Mouse (Mus musculus) macrophage (primary cell): ENCODE results near the gene 2810408A11Rik. TPM values are rescaled to one million over a fixed set of nuclear protein-coding genes. Genes with fewer than 3 reads are reported as not detected.

ENCODE experiments used
- H3K27ac ChIP-seq: fragments of 350-480 bp; formaldehyde crosslinking; 2 replicates; pipeline ENCODE4 v1.9.0; 2021
- H3K36me3 ChIP-seq: fragments of 350-480 bp; formaldehyde crosslinking; 2 replicates; pipeline ENCODE4 v1.9.0; 2021; ENCODE audit errors: inconsistent target
- H3K4me3 ChIP-seq: fragments of 350-480 bp; formaldehyde crosslinking; 2 replicates; pipeline ENCODE4 v1.9.0; 2021; ENCODE audit errors: inconsistent target
- H3K79me2 ChIP-seq: fragments of 350-480 bp; formaldehyde crosslinking; 2 replicates; pipeline ENCODE4 v1.9.0; 2021; ENCODE audit errors: inconsistent target
- WGBS: methylation state at CpG from one replicate; pipeline ENCODE4 v1.1.7; 2026; ENCODE audit warnings: inconsistent platforms; ENCODE audit not compliant: missing documents; 5-methylcytosine and 5-hydroxymethylcytosine counted together
- polyA plus RNA-seq: library from polyadenylated mRNA; stranded (reverse); fragments of 250-400 nt; gene quantifications from 3 replicates; pipeline ENCODE4 v1.2.4, GENCODE M21; 2018; ENCODE audit warnings: inconsistent platforms

The 2810408A11Rik gene
- polyA plus RNA-seq, 1 experiment from 2014 or later, result not detected

DNA sequence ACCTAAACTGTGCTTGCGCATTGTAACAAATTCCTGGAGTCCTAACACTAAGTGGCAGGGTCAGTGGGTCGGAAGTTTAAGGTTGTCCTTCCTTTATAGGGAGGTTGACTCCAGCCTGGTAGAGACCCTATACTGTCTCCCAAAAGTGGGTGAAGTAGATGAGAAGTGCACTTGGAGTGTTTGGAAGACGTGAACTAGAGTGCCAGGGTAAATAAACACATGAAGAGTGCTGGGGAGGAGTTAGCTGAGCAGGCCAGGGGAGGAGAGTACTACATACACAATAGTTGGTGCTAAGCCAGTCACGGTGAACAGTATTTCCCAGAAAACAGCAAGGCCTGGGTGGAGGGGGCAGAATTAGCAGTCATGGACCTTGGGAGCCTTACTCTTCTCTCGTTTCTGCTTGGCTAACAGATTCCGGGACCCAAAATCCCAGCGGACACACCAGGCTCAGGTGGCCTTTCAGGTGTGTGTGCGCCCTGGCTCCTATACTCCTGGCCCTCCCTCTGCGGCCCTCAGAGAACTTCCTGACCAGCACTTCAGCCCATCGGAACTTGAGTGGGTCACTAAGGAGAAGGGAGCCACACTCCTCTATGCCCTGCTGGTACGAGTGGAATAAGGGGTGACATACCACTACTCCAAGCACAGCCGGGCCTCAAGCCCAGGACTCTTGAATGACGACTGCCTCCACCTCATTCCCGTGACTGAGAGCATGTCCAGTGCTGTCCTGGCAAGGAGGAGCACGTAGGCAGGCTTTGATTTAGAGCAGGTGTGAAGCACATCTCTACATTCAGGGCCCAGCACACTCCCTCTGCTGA lies 12.1 kb upstream of the 2810408A11Rik start:
- H3K27ac ChIP-seq, result peak overlapping the region; percentile 45
- peaks cover 38% of the 10 kb centered on the region for H3K79me2 ChIP-seq
- 85% methylated on average over 15 of the region's 15 CpGs for WGBS
- H3K36me3 ChIP-seq, result peaks cover 68% of the 10 kb centered on the region
- H3K4me3 ChIP-seq, result peak overlapping the region; percentile 54

- 96% methylated on average over 6 of the region's 6 CpGs for WGBS
- Histone ChIP-seq H3K79me2 (peaks cover 26% of the 10 kb centered on the region), H3K27ac (no peak overlapping the region), H3K36me3 (peaks cover 70% of the 10 kb centered on the region), H3K4me3 (no peak overlapping the region)
Measured at GRCm38 (mm10) chr11:69911701-69912100, 10.9 kb upstream of the 2810408A11Rik start.

- no peak overlapping the region for H3K27ac ChIP-seq
- H3K36me3 ChIP-seq, result peaks cover 70% of the 10 kb centered on the region
- 94% methylated on average over 17 of the region's 17 CpGs for WGBS
- peaks cover 18% of the 10 kb centered on the region for H3K79me2 ChIP-seq
- no peak overlapping the region for H3K4me3 ChIP-seq
Measured at GRCm38 (mm10) chr11:69910781-69911560, 10.2 kb upstream of the 2810408A11Rik start.

GRCm38 (mm10) chr11:69910177-69910576 lies 9.4 kb upstream of the 2810408A11Rik start:
- H3K79me2 ChIP-seq, result peaks cover 10% of the 10 kb centered on the region
- H3K27ac ChIP-seq, result no peak overlapping the region
- 89% methylated on average over 8 of the region's 8 CpGs for WGBS
- H3K36me3 ChIP-seq, result peaks cover 72% of the 10 kb centered on the region
- H3K4me3 ChIP-seq, result no peak overlapping the region

DNA sequence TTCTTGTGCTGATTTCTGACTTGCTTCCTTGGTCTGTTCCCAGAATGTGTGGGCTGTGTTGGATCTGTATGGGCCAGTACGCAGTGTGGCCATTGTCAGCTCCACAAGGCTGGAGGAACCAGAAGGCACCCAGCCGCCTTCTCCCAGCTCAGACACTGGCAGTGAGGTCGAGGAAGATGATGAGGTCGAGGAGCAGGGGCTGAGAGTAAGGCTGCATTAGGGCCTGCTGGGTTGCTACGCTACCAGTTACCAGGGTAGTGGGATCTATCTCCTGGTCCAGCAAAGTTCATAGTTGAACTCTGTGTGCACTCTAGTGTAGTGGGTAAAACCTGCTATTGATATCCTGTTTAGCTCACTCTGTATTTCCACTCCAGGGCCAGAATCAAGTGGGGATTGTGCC lies 8.4 kb upstream of the 2810408A11Rik start:
- H3K4me3 ChIP-seq, result no peak overlapping the region
- no peak overlapping the region for H3K27ac ChIP-seq
- H3K79me2 ChIP-seq, result peaks cover under 1% of the 10 kb centered on the region; the same call in 1 of the 2 replicates
- WGBS, result 97% methylated on average over 5 of the region's 5 CpGs
- H3K36me3 ChIP-seq, result peaks cover 82% of the 10 kb centered on the region

DNA sequence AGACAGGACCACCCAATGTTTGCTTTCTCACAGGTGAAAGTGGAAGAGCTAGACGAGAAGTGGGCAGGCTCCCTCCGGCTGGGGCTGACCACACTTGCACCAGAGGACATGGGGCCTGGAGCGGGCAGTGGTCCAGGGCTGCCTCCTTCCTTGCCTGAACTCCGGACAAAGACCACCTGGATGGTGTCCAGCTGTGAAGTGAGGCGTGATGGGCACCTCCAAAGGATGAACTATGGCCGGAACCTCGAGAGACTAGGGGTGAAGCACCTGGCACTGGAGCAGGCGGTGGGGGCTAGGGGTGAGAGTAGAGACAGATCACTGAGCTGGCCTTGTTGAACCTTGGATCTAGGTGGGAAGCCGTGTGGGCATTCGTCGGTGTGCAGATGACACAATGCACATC lies 7.9 kb upstream of the 2810408A11Rik start:
- peaks cover 87% of the 10 kb centered on the region for H3K36me3 ChIP-seq
- no peak overlapping the region for H3K4me3 ChIP-seq
- H3K79me2 ChIP-seq, result no peaks in the 10 kb centered on the region
- WGBS, result 94% methylated on average over 11 of the region's 11 CpGs
- H3K27ac ChIP-seq, result no peak overlapping the region

DNA sequence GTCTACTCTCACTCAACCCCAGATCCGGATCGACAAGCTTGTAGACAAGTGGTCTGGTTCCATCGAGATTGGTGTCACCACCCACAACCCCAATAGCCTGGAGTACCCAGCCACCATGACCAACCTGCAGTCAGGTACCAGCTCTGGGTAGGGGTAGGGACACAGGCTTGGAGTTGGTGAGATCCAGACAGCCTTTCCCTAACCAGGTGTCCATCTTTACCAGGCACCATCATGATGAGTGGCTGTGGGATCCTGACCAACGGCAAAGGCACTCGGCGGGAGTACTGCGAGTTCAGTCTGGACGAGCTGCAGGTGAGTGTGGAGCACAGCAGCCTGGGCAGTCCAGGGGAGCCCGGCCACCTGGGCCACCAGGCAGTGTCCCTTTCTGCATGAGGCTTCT lies 3.5 kb upstream of the 2810408A11Rik start:
- Histone ChIP-seq H3K36me3 (peaks cover 57% of the 10 kb centered on the region), H3K4me3 (no peak overlapping the region), H3K79me2 (no peaks in the 10 kb centered on the region; the same call in 1 of the 2 replicates), H3K27ac (no peak overlapping the region)
- 92% methylated on average over 9 of the region's 9 CpGs for WGBS

DNA sequence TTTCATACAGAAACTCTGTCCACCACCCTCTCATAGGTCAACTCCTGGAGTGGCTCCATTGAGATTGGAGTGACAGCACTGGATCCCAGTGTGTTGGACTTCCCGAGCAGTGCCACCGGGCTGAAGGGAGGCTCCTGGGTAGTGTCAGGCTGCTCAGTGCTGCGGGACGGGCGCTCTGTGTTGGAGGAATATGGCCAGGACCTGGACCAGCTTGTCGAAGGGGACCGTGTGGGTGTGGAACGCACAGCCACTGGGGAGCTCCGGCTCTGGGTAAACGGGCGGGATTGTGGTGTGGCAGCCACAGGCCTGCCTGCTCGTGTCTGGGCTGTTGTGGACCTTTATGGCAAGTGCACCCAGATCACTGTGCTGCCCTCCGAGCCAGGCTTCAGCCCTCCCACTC lies 2.2 kb upstream of the 2810408A11Rik start:
- Histone ChIP-seq H3K36me3 (peaks cover 44% of the 10 kb centered on the region), H3K27ac (no peak overlapping the region), H3K79me2 (no peaks in the 10 kb centered on the region; the same call in 1 of the 2 replicates), H3K4me3 (peak overlapping the region; percentile 57; the same call in 1 of the 2 replicates)
- 98% methylated on average over 9 of the region's 13 CpGs for WGBS

DNA sequence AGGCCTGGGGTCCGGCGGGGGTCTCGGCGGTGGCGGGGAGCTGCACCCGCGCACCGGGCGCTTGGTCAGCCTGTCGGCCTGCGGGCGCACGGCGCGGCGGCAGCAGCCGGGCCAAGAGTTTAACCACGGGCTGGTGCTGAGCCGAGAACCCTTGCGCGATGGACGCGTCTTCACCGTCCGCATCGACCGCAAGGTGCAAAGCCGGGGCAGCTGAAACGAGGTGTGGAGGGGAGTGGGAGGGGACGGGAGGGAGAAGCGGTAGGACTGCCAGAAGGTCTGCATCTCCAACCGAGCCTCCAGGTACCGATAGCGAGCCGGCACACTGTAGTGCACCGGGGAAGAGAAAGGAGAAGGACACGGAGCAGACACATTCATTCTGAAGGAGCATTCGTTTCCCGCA lies 1.2 kb upstream of the 2810408A11Rik start:
- H3K4me3 ChIP-seq, result peak overlapping the region; percentile 57
- H3K79me2 ChIP-seq, result no peaks in the 10 kb centered on the region; the same call in 1 of the 2 replicates
- 2% methylated on average over 38 of the region's 39 CpGs for WGBS
- H3K36me3 ChIP-seq, result peaks cover 34% of the 10 kb centered on the region
- H3K27ac ChIP-seq, result no peak overlapping the region

DNA sequence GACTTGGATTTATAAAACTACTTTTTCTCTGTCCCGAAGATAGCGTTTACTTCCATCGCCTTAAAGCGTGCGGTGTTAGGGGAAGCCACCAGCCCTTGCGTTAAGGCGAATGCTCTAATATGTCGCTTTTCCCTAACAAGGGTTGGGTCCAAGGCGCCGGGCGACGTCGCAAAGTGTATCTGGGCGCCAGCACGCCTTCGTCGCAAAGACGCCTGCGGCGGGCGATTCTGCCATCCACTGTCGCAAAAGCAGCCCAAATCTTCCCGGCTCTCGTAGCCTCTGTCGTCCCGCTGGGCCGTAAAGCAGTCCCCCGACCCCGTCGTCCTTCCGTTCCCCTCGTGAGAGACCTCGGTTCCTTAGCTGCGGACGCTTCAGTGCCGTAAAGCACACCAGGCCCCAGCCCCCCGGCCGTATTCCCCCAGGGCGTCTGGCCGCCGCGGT lies 639 bp upstream of the 2810408A11Rik start:
- peak overlapping the region; percentile 69 for H3K4me3 ChIP-seq
- H3K36me3 ChIP-seq, result peaks cover 28% of the 10 kb centered on the region
- peak overlapping the region; percentile 87 for H3K27ac ChIP-seq
- WGBS, result 1% methylated on average over 35 of the region's 42 CpGs
- H3K79me2 ChIP-seq, result no peaks in the 10 kb centered on the region; the same call in 1 of the 2 replicates

GRCm38 (mm10) chr11:69899870-69900269 lies 917 bp downstream of the 2810408A11Rik start:
- H3K4me3 ChIP-seq, result no peak overlapping the region
- 46% methylated on average over 2 of the region's 4 CpGs for WGBS
- H3K27ac ChIP-seq, result no peak overlapping the region

GRCm38 (mm10) chr11:69895291-69895690 lies 5.5 kb downstream of the 2810408A11Rik start, which contains the start of gene Acap1:
TSS of gene Acap1 (minus strand) at chr11:69895539.
- Histone ChIP-seq H3K36me3 (no peaks in the 10 kb centered on the region), H3K4me3 (no peak within 1 kb of the TSS), H3K27ac (no peak within 1 kb of the TSS), H3K79me2 (no peaks in the 10 kb centered on the region)
- WGBS, result 17% methylated on average over 4 of the region's 4 CpGs

More at GRCm38 (mm10) chr11:69899870-69900269, 917 bp downstream of the 2810408A11Rik start:
- H3K79me2 ChIP-seq, result no peaks in the 10 kb centered on the region; the same call in 1 of the 2 replicates
- peaks cover 14% of the 10 kb centered on the region for H3K36me3 ChIP-seq

- no peak overlapping the region for H3K27ac ChIP-seq
- no peaks in the 10 kb centered on the region for H3K36me3 ChIP-seq
- WGBS, result 16% methylated on average over 5 of the region's 5 CpGs
- H3K4me3 ChIP-seq, result no peak overlapping the region
- H3K79me2 ChIP-seq, result no peaks in the 10 kb centered on the region
Measured at GRCm38 (mm10) chr11:69894671-69895070, 6.1 kb downstream of the 2810408A11Rik start.

GRCm38 (mm10) chr11:69891482-69891881 lies 9.3 kb downstream of the 2810408A11Rik start:
- WGBS, result 92% methylated on average over 4 of the region's 4 CpGs
- Histone ChIP-seq H3K36me3 (no peaks in the 10 kb centered on the region), H3K4me3 (no peak overlapping the region), H3K27ac (no peak overlapping the region), H3K79me2 (no peaks in the 10 kb centered on the region)
